Mouse (Mus musculus): ENCODE measurements around the gene Gm3336. TPM values are rescaled to one million over a fixed set of nuclear protein-coding genes. Genes with fewer than 3 reads are reported as not detected.
A peak's percentile ranks its signal among the peaks of the same experiment; 100 is the strongest.

Gm3336 gene
- polyA plus RNA-seq, 1 experiment from 2014 or later = 2.8 TPM

DNA sequence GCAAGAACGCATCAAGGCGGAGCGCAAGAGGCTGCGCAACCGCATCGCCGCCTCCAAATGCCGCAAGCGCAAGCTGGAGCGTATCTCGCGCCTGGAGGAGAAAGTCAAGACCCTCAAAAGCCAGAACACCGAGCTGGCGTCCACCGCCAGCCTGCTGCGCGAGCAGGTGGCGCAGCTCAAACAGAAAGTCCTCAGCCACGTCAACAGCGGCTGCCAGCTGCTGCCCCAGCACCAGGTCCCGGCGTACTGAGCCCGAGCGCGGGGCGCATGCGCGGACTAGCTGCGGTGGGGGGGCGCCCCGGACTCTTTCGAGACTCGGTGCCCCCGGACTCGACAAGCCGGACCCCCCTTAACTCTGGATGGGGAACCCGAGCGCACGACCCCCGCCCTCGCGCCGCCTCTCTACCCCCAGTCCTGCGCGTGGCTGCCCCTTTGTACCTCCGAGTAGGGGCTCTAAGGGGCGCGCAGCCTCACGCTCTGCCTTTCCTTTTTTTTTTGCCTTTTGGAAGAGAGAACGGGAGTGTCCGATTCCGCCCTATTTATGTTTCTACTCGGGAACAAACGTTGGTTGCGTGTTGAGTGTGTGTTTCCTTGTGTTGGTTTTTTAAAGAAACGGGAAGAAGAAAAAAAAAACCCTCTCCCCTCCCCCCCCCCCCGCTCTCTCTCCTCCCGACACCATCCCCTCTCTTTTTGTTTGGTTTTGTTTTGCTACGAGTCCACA is 18.3 kb upstream of the Gm3336 start:
- ATAC-seq = no peak
- H3K4me3 ChIP-seq (ENCODE audit: low read depth, low read length) = peak overlapping the region; percentile 63
- H3K4me1 ChIP-seq (replicated peaks; ENCODE audit: control insufficient read depth, insufficient read depth, low read length) = peaks cover 20% of the 10 kb centered on the region
- under 1% methylated on average over 58 of the region's 59 CpGs for WGBS
- no peak for TF ChIP-seq CTCF (IDR thresholded peaks at IDR 0.05; ENCODE audit: low read depth)
- H3K27ac ChIP-seq (ENCODE audit: low read depth, low read length) = peak overlapping the region; percentile 97
- H3K27me3 ChIP-seq (replicated peaks; ENCODE audit: control insufficient read depth, insufficient read depth, low read length) = no peaks in the 10 kb centered on the region
- H3K36me3 ChIP-seq (ENCODE audit: control insufficient read depth, insufficient read depth) = peaks cover 6% of the 10 kb centered on the region
- H3K9ac ChIP-seq (ENCODE audit: low read depth, low read length) = peak overlapping the region; percentile 98
- H3K4me2 ChIP-seq (replicated peaks; ENCODE audit: low read depth) = peak overlapping the region; percentile 61
- H3K9me3 ChIP-seq (ENCODE audit: control insufficient read depth) = no peaks in the 10 kb centered on the region

DNA sequence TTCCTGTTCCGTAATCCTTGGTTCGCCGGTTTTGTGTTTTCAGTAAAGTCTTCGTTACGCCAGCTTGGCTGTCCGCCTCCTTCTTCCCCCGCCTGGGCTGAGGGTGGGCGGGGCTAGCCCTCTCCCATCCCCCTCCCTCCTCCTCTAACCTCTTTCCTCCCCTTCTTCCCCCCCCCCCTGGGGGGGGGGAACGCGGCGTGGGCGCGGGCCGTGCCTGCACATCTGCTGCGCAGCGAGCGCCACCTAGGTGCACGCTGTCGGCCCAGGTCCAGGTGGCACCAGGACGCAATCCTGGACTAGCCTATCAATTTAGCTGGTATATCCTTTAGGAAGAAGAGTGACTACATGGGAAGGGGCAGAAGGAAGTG is 17.8 kb upstream of the Gm3336 start:
- under 1% methylated on average over 20 of the region's 20 CpGs for WGBS
- H3K4me3 ChIP-seq (ENCODE audit: low read depth, low read length) = peak overlapping the region; percentile 63
- peak; percentile 94 for TF ChIP-seq CTCF (IDR thresholded peaks at IDR 0.05; ENCODE audit: low read depth)
- peak; percentile 18 for ATAC-seq
- peak overlapping the region; percentile 61 for H3K4me2 ChIP-seq (replicated peaks; ENCODE audit: low read depth)
- H3K9ac ChIP-seq (ENCODE audit: low read depth, low read length) = peak overlapping the region; percentile 98
- H3K9me3 ChIP-seq (ENCODE audit: control insufficient read depth) = no peaks in the 10 kb centered on the region
- no peaks in the 10 kb centered on the region for H3K27me3 ChIP-seq (replicated peaks; ENCODE audit: control insufficient read depth, insufficient read depth, low read length)
- H3K27ac ChIP-seq (ENCODE audit: low read depth, low read length) = peak overlapping the region; percentile 97
- H3K4me1 ChIP-seq (replicated peaks; ENCODE audit: control insufficient read depth, insufficient read depth, low read length) = peaks cover 20% of the 10 kb centered on the region
- H3K36me3 ChIP-seq (ENCODE audit: control insufficient read depth, insufficient read depth) = peaks cover 6% of the 10 kb centered on the region

- no peaks in the 10 kb centered on the region for H3K27me3 ChIP-seq (replicated peaks; ENCODE audit: control insufficient read depth, insufficient read depth, low read length)
- peak overlapping the region; percentile 61 for H3K4me2 ChIP-seq (replicated peaks; ENCODE audit: low read depth)
- H3K9ac ChIP-seq (ENCODE audit: low read depth, low read length) = peak overlapping the region; percentile 43
- ATAC-seq = no peak
- H3K4me3 ChIP-seq (ENCODE audit: low read depth, low read length) = peak overlapping the region; percentile 63
- no peaks in the 10 kb centered on the region for H3K9me3 ChIP-seq (ENCODE audit: control insufficient read depth)
- 46% methylated on average over 10 of the region's 10 CpGs for WGBS
- peaks cover 6% of the 10 kb centered on the region for H3K36me3 ChIP-seq (ENCODE audit: control insufficient read depth, insufficient read depth)
- TF ChIP-seq CTCF (IDR thresholded peaks at IDR 0.05; ENCODE audit: low read depth) = no peak
- H3K27ac ChIP-seq (ENCODE audit: low read depth, low read length) = no peak overlapping the region; the same call in 1 of the 2 replicates
- peaks cover 15% of the 10 kb centered on the region for H3K4me1 ChIP-seq (replicated peaks; ENCODE audit: control insufficient read depth, insufficient read depth, low read length)
These were observed 17.0 kb upstream of the Gm3336 start for GRCm38 (mm10) chr8:70701048-70701981.

DNA sequence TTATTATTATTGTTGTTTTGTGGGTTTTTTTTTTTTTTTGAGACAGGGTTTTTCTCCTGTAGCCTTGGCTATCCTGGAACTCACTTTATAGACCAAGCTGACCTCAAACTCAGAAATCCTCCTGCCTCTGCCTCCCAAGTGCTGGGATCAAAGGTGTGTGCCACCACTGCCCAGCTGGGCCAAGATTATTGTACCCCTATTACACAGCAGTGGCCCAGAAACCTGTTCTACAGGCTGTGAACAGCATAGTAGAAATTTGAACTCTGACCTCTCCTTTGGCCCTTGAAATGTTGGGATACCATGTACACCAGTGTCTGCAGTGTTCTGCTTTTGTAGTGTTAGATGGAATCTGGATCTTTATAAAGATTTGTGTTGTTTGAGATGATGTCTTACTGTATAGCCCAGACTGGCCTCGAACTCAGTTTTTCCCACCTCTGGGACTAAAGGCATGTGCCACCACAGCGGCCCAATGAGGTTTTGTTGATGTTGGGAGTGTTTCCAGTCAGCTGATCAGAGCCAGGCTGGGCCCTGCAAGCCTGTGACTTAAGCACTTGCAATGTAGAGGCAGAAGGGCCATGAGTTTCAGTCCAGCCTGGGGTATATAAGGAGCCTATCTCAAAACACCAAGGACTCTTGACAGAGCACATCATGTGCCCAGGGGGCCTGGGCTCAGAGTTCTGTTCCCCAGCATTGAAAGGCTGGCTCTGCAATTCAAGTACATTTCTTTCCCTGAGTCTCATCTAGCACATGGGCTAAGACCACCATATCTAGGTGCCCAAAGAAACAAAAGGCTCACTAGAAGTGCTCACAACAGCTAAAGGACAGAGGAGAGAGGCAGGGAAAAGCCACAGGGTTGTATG is 16.1 kb upstream of the Gm3336 start:
- ATAC-seq = no peak
- no peak for TF ChIP-seq CTCF (IDR thresholded peaks at IDR 0.05; ENCODE audit: low read depth)
- H3K27ac ChIP-seq (ENCODE audit: low read depth, low read length) = no peak overlapping the region
- H3K4me3 ChIP-seq (ENCODE audit: low read depth, low read length) = no peak overlapping the region
- peaks cover 6% of the 10 kb centered on the region for H3K36me3 ChIP-seq (ENCODE audit: control insufficient read depth, insufficient read depth)
- H3K9ac ChIP-seq (ENCODE audit: low read depth, low read length) = no peak overlapping the region
- H3K27me3 ChIP-seq (replicated peaks; ENCODE audit: control insufficient read depth, insufficient read depth, low read length) = no peaks in the 10 kb centered on the region
- WGBS = 67% methylated on average over 2 of the region's 2 CpGs
- peaks cover 11% of the 10 kb centered on the region for H3K4me1 ChIP-seq (replicated peaks; ENCODE audit: control insufficient read depth, insufficient read depth, low read length)
- no peaks in the 10 kb centered on the region for H3K9me3 ChIP-seq (ENCODE audit: control insufficient read depth)
- H3K4me2 ChIP-seq (replicated peaks; ENCODE audit: low read depth) = peak overlapping the region; percentile 61; the same call in 1 of the 2 replicates

DNA sequence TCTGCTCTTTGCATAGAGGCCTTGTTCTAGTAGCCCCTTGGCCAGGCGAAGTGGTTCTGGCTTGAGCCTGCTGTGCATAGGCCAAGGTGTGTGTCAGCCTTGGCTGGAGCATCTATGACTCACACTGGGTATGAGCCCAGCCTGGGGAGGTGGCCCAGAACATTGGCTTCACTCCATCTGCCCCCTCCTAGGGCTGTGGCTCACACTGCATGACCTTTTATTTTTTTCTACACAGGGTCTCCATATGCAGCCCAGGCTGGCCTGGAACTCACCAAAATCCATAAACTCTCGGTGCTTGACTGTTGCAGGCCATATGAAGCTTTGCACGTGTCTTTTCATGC is 15.5 kb upstream of the Gm3336 start:
- H3K27ac ChIP-seq (ENCODE audit: low read depth, low read length) = no peak overlapping the region
- TF ChIP-seq CTCF (IDR thresholded peaks at IDR 0.05; ENCODE audit: low read depth) = no peak
- no peak overlapping the region for H3K4me3 ChIP-seq (ENCODE audit: low read depth, low read length)
- peaks cover 8% of the 10 kb centered on the region for H3K4me1 ChIP-seq (replicated peaks; ENCODE audit: control insufficient read depth, insufficient read depth, low read length)
- WGBS = 73% methylated on average over 3 of the region's 3 CpGs
- no peak overlapping the region for H3K9ac ChIP-seq (ENCODE audit: low read depth, low read length)
- H3K36me3 ChIP-seq (ENCODE audit: control insufficient read depth, insufficient read depth) = peaks cover 6% of the 10 kb centered on the region
- H3K4me2 ChIP-seq (replicated peaks; ENCODE audit: low read depth) = no peak overlapping the region
- no peak for ATAC-seq
- H3K27me3 ChIP-seq (replicated peaks; ENCODE audit: control insufficient read depth, insufficient read depth, low read length) = no peaks in the 10 kb centered on the region
- no peaks in the 10 kb centered on the region for H3K9me3 ChIP-seq (ENCODE audit: control insufficient read depth)
